Mouse (Mus musculus): Measurements from ENCODE around the gene Atp2c1.

The Atp2c1 gene

DNA sequence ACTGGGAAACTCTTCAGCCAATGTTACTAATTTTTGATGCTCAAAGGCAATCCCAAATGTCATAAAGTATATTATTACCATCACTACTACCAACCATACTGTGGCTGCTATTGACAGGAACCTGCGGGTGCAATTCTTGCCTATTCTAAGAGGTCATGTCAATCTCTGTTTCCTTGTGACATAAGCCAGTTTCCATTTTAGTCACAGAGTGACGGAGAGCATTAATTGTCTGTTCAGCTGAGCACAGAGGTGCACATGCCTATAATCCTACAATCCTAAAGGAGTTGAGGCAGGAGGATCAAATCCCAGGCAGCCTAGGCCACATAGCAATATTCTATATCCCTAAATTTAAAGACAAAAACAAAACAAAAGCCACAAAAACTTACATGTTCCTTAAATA lies 164.9 kb downstream of the Atp2c1 start:
- DNase-seq = no peak
